Mouse (Mus musculus): ENCODE measurements around the gene Lag3. TPM values are rescaled to one million over a fixed set of nuclear protein-coding genes. Genes with fewer than 3 reads are reported as not detected.

The Lag3 gene
- polyA plus RNA-seq, 1 experiment from 2014 or later = 1.1 TPM

GRCm38 (mm10) chr6:124856321-124856720 lies 55.2 kb downstream of the Lag3 start:
- WGBS = 8% methylated on average over 14 of the region's 14 CpGs
- Histone ChIP-seq H3K4me1 (peaks cover 36% of the 10 kb centered on the region), H3K27me3 (replicated peaks) (peaks cover 35% of the 10 kb centered on the region), H3K9ac (peak overlapping the region; percentile 94), H3K27ac (replicated peaks) (peak overlapping the region; percentile 92), H3K36me3 (peaks cover 16% of the 10 kb centered on the region), H3K9me3 (no peaks in the 10 kb centered on the region), H3K4me2 (peak overlapping the region; percentile 91), H3K4me3 (peak overlapping the region; percentile 82)
- no peak for ATAC-seq (ENCODE audit: extremely low read depth, insufficient number of reproducible peaks, low FRiP score, low TSS enrichment)

- 56% methylated on average over 12 of the region's 12 CpGs for WGBS
- H3K27me3 ChIP-seq (replicated peaks) = peaks cover 23% of the 10 kb centered on the region
- H3K36me3 ChIP-seq = peaks cover 25% of the 10 kb centered on the region
- H3K9me3 ChIP-seq = no peaks in the 10 kb centered on the region
- no peak for ATAC-seq (ENCODE audit: extremely low read depth, insufficient number of reproducible peaks, low FRiP score, low TSS enrichment)
- H3K4me1 ChIP-seq = peaks cover 32% of the 10 kb centered on the region
- no peak overlapping the region for H3K9ac ChIP-seq
- no peak overlapping the region for H3K27ac ChIP-seq (replicated peaks)
- H3K4me2 ChIP-seq = no peak overlapping the region
- no peak overlapping the region for H3K4me3 ChIP-seq
Measured at GRCm38 (mm10) chr6:124854647-124855046, 56.9 kb downstream of the Lag3 start.

Other genes starting within 250 kb of the Lag3 start
- gene Lpcat3, start 248.7 kb downstream of the Lag3 start, polyA plus RNA-seq (2015; fragmentation: Nextera tagmentation; extraction: Ambion mirVana) = 44.1 and 47.4 TPM in 2 replicates
- 113 and 130 TPM in 2 replicates for gene Emg1, start 199.5 kb downstream of the Lag3 start, polyA plus RNA-seq (2015; fragmentation: Nextera tagmentation; extraction: Ambion mirVana)
- gene Phb2, start 199.4 kb downstream of the Lag3 start, polyA plus RNA-seq (2015; fragmentation: Nextera tagmentation; extraction: Ambion mirVana) = 293 and 326 TPM in 2 replicates
- gene Ptpn6, start 173.0 kb downstream of the Lag3 start, polyA plus RNA-seq (2015; fragmentation: Nextera tagmentation; extraction: Ambion mirVana) = 5.3 and 5.6 TPM in 2 replicates
- 364 and 411 TPM in 2 replicates for gene Grcc10, start 170.3 kb downstream of the Lag3 start, polyA plus RNA-seq (2015; fragmentation: Nextera tagmentation; extraction: Ambion mirVana)
- gene Gm45234, start 155.7 kb downstream of the Lag3 start, polyA plus RNA-seq (2015; fragmentation: Nextera tagmentation; extraction: Ambion mirVana) = not detected in 2 replicates
- gene Atn1, start 155.2 kb downstream of the Lag3 start, polyA plus RNA-seq (2015; fragmentation: Nextera tagmentation; extraction: Ambion mirVana) = 7.8 and 9.4 TPM in 2 replicates
- gene Eno2, start 142.0 kb downstream of the Lag3 start, polyA plus RNA-seq (2015; fragmentation: Nextera tagmentation; extraction: Ambion mirVana) = 4.6 and 4.9 TPM in 2 replicates
- 0.09 TPM in 1 of 2 replicates, not detected in the other for gene Lrrc23, start 132.0 kb downstream of the Lag3 start, polyA plus RNA-seq (2015; fragmentation: Nextera tagmentation; extraction: Ambion mirVana)
- gene Spsb2, start 103.0 kb downstream of the Lag3 start, polyA plus RNA-seq (2015; fragmentation: Nextera tagmentation; extraction: Ambion mirVana) = 8.4 and 10.9 TPM in 2 replicates
- 1,248 and 1,451 TPM in 2 replicates for gene Tpi1, start 97.4 kb downstream of the Lag3 start, polyA plus RNA-seq (2015; fragmentation: Nextera tagmentation; extraction: Ambion mirVana)
- gene Usp5, start 82.2 kb downstream of the Lag3 start, polyA plus RNA-seq (2015; fragmentation: Nextera tagmentation; extraction: Ambion mirVana) = 98.3 and 101 TPM in 2 replicates
- gene Cdca3, start 82.2 kb downstream of the Lag3 start, polyA plus RNA-seq (2015; fragmentation: Nextera tagmentation; extraction: Ambion mirVana) = 123 and 132 TPM in 2 replicates
- gene Gnb3, start 71.4 kb downstream of the Lag3 start, polyA plus RNA-seq (2015; fragmentation: Nextera tagmentation; extraction: Ambion mirVana) = 7.8 and 11.7 TPM in 2 replicates
- 15.5 and 17.7 TPM in 2 replicates for gene P3h3, start 54.0 kb downstream of the Lag3 start, polyA plus RNA-seq (2015; fragmentation: Nextera tagmentation; extraction: Ambion mirVana)
- 1.6 TPM in 2 replicates for gene Gpr162, start 47.7 kb downstream of the Lag3 start, polyA plus RNA-seq (2015; fragmentation: Nextera tagmentation; extraction: Ambion mirVana)
- gene Cd4, start 23.5 kb downstream of the Lag3 start, polyA plus RNA-seq (2015; fragmentation: Nextera tagmentation; extraction: Ambion mirVana) = not detected in 2 replicates
- 231 and 233 TPM in 2 replicates for gene Ptms, start 8.4 kb upstream of the Lag3 start, polyA plus RNA-seq (2015; fragmentation: Nextera tagmentation; extraction: Ambion mirVana)
- 288 and 320 TPM in 2 replicates for gene Mlf2, start 19.7 kb upstream of the Lag3 start, polyA plus RNA-seq (2015; fragmentation: Nextera tagmentation; extraction: Ambion mirVana)
- 140 and 143 TPM in 2 replicates for gene Cops7a, start 53.8 kb upstream of the Lag3 start, polyA plus RNA-seq (2015; fragmentation: Nextera tagmentation; extraction: Ambion mirVana)
- 0.31 and 0.50 TPM in 2 replicates for gene Pianp, start 85.0 kb upstream of the Lag3 start, polyA plus RNA-seq (2015; fragmentation: Nextera tagmentation; extraction: Ambion mirVana)
- gene Zfp384, start 97.4 kb upstream of the Lag3 start, polyA plus RNA-seq (2015; fragmentation: Nextera tagmentation; extraction: Ambion mirVana) = 9.3 and 10.1 TPM in 2 replicates
- 78.2 and 91.2 TPM in 2 replicates for gene Ing4, start 128.1 kb upstream of the Lag3 start, polyA plus RNA-seq (2015; fragmentation: Nextera tagmentation; extraction: Ambion mirVana)
- gene Acrbp, start 138.0 kb upstream of the Lag3 start, polyA plus RNA-seq (2015; fragmentation: Nextera tagmentation; extraction: Ambion mirVana) = 5.4 and 6.6 TPM in 2 replicates
- 0.24 and 0.63 TPM in 2 replicates for gene Lpar5, start 156.2 kb upstream of the Lag3 start, polyA plus RNA-seq (2015; fragmentation: Nextera tagmentation; extraction: Ambion mirVana)
- 57.5 and 67.0 TPM in 2 replicates for gene Chd4, start 184.3 kb upstream of the Lag3 start, polyA plus RNA-seq (2015; fragmentation: Nextera tagmentation; extraction: Ambion mirVana)
- 42.7 and 48.1 TPM in 2 replicates for gene Nop2, start 220.2 kb upstream of the Lag3 start, polyA plus RNA-seq (2015; fragmentation: Nextera tagmentation; extraction: Ambion mirVana)
- 9.4 and 9.5 TPM in 2 replicates for gene Iffo1, start 233.5 kb upstream of the Lag3 start, polyA plus RNA-seq (2015; fragmentation: Nextera tagmentation; extraction: Ambion mirVana)

Measured in heart, embryonic 13.5 days (tissue).